Mouse (Mus musculus) embryo, embryonic 10 days (tissue): Measurements from ENCODE around the gene Gm49368.
"Not testable (repeated sequence)": the region's sequence is repeated elsewhere in the genome, so short reads cannot be mapped to it uniquely, and the experiment has no call there.

Experiments
- DNase-seq: peaks from one replicate; pipeline ENCODE4 v3.0.0-alpha.2; 2015; ENCODE audit warnings: low spot score

The Gm49368 gene

GRCm38 (mm10) chr7:128132148-128132547 lies 69.7 kb downstream of the Gm49368 start:
- DNase-seq: no peak

GRCm38 (mm10) chr7:128133596-128133995 lies 71.1 kb downstream of the Gm49368 start:
- DNase-seq: no peak

GRCm38 (mm10) chr7:128136927-128137326 lies 74.4 kb downstream of the Gm49368 start:
- DNase-seq: no peak

GRCm38 (mm10) chr7:128139611-128140010 lies 77.1 kb downstream of the Gm49368 start:
- DNase-seq: no peak

- DNase-seq: no peak
Observed at GRCm38 (mm10) chr7:128150970-128151369, 88.5 kb downstream of the Gm49368 start.

- DNase-seq: no peak
Observed at GRCm38 (mm10) chr7:128154076-128154475, 91.6 kb downstream of the Gm49368 start, which contains the start of gene Itgad. Gene Itgad, plus strand, starts transcription at chr7:128154376.

- DNase-seq: no peak
Observed at GRCm38 (mm10) chr7:128154924-128155323, 92.4 kb downstream of the Gm49368 start.

- not testable (repeated sequence) for DNase-seq
Observed at GRCm38 (mm10) chr7:128158688-128159354, 96.3 kb downstream of the Gm49368 start.

- no peak for DNase-seq
Observed at GRCm38 (mm10) chr7:128164001-128164400, 101.5 kb downstream of the Gm49368 start.

GRCm38 (mm10) chr7:128166391-128166790 lies 103.9 kb downstream of the Gm49368 start:
- DNase-seq: no peak

- no peak for DNase-seq
Observed at GRCm38 (mm10) chr7:128169996-128170395, 107.5 kb downstream of the Gm49368 start.
